Mouse (Mus musculus) brain, embryonic 18.5 days (tissue): Measurements from ENCODE around the gene Spop.

Experiments
- DNase-seq: peaks from one replicate; pipeline ENCODE4 v3.0.0-alpha.2; 2012; ENCODE audit warnings: low read depth, low spot score

Spop gene

GRCm38 (mm10) chr11:95519299-95519698, 105.4 kb downstream of the Spop start:
- DNase-seq = no peak

- DNase-seq = no peak
Measured at GRCm38 (mm10) chr11:95519996-95520395, 106.1 kb downstream of the Spop start.

GRCm38 (mm10) chr11:95520456-95521072, 106.7 kb downstream of the Spop start:
- peak; percentile 60 for DNase-seq

- no peak for DNase-seq
Measured at GRCm38 (mm10) chr11:95521563-95521962, 107.7 kb downstream of the Spop start.

GRCm38 (mm10) chr11:95527307-95527706, 113.4 kb downstream of the Spop start:
- DNase-seq = no peak

- DNase-seq = no peak
Measured at GRCm38 (mm10) chr11:95528231-95528630, 114.4 kb downstream of the Spop start.

- DNase-seq = no peak
Measured at GRCm38 (mm10) chr11:95532353-95533072, 118.6 kb downstream of the Spop start.

GRCm38 (mm10) chr11:95533484-95534160, 119.7 kb downstream of the Spop start:
- no peak for DNase-seq

- no peak for DNase-seq
Measured at GRCm38 (mm10) chr11:95538378-95539104, 124.7 kb downstream of the Spop start.

GRCm38 (mm10) chr11:95540637-95541385, 126.9 kb downstream of the Spop start:
- DNase-seq = no peak
